Mouse (Mus musculus) heart, adult 2 months (tissue): Measurements from ENCODE around the gene Slc51a. TPM values are rescaled to one million over a fixed set of nuclear protein-coding genes. Genes with fewer than 3 reads are reported as not detected.

ENCODE experiments used
- DNase-seq, 2 experiments: peaks; one replicate each; pipeline ENCODE4 v3.0.0; 2021
- H3K27ac ChIP-seq: fragments of 200-600 bp; 2 replicates; pipeline ENCODE4 v1.8.1; 2022
- H3K27me3 ChIP-seq: fragments of 200-500 bp; 2 replicates; pipeline ENCODE4 v1.6.1; 2012; ENCODE audit warnings: mild to moderate bottlenecking, low read length, inconsistent platforms, mixed read lengths; ENCODE audit not compliant: control insufficient read depth, insufficient read depth
- H3K36me3 ChIP-seq: fragments of 200-500 bp; 2 replicates; pipeline ENCODE4 v1.6.1; 2012; ENCODE audit warnings: low read length, inconsistent platforms; ENCODE audit not compliant: control insufficient read depth, insufficient read depth
- H3K4me1 ChIP-seq: fragments of 200-500 bp; 2 replicates; pipeline ENCODE4 v1.6.1; 2011; ENCODE audit warnings: low read length; ENCODE audit not compliant: control insufficient read depth, insufficient read depth
- H3K4me3 ChIP-seq: fragments of 200-600 bp; 2 replicates; pipeline ENCODE4 v1.8.1; 2022
- H3K79me2 ChIP-seq: fragments of 200-500 bp; replicated peaks from 2 replicates; pipeline ENCODE4 v1.6.1; 2012; ENCODE audit warnings: mild to moderate bottlenecking, inconsistent platforms, low read length, moderate library complexity, mixed read lengths; ENCODE audit not compliant: control insufficient read depth, insufficient read depth
- H3K9ac ChIP-seq: fragments of 200-500 bp; 2 replicates; pipeline ENCODE4 v1.6.1; 2012; ENCODE audit warnings: low read depth, mild to moderate bottlenecking, control low read depth, inconsistent platforms, low read length, mixed read lengths
- CTCF ChIP-seq: fragments of 200-600 bp; IDR thresholded peaks from 2 replicates; pipeline ENCODE4 v1.8.1; 2022; ENCODE audit warnings: antibody characterized with exemption, mild to moderate bottlenecking, moderate library complexity
- EP300 ChIP-seq: fragments of 200-500 bp; IDR thresholded peaks from 2 replicates; pipeline ENCODE4 v1.6.1; 2011; ENCODE audit warnings: low read depth, low read length, control low read depth; ENCODE audit not compliant: insufficient read depth
- POLR2A ChIP-seq: fragments of 200-500 bp; IDR thresholded peaks from 2 replicates; pipeline ENCODE4 v1.6.1; 2011; ENCODE audit warnings: mild to moderate bottlenecking, low read depth, low read length, control low read depth; ENCODE audit not compliant: insufficient read depth
- WGBS: fragments of 180-500 bp; shearing (Covaris S2); methylation state at CpG from one replicate; pipeline ENCODE4 v1.1.7; 2018; 5-methylcytosine and 5-hydroxymethylcytosine counted together
- intact Hi-C: fragments of 180-260 bp; cut with DNase I; formaldehyde crosslinking; loops from one replicate; pipeline ENCODE4 v1.15.1; 2025
- polyA plus RNA-seq: library from polyadenylated mRNA; depleted of rRNA; stranded (reverse); fragments of >200 nt; gene quantifications from 2 replicates; pipeline ENCODE4 v1.2.3, GENCODE M21; 2012
- total RNA-seq, 2 experiments: library from RNA; stranded (reverse); gene quantifications; 2 replicates each; pipeline ENCODE4 v1.2.3; 2021

The Slc51a gene
- total and polyA plus RNA-seq, 3 experiments = 0.55 to 1.1 (median 0.63) TPM

- Histone ChIP-seq H3K9ac (no peak overlapping the region), H3K4me3 (no peak overlapping the region), H3K27ac (no peak overlapping the region), H3K27me3 (no peaks in the 10 kb centered on the region; the same call in 1 of the 2 replicates), H3K36me3 (no peaks in the 10 kb centered on the region), H3K4me1 (no peaks in the 10 kb centered on the region), H3K79me2 (no peaks in the 10 kb centered on the region)
- intact Hi-C loops = no loop called here
- TF ChIP-seq EP300 (no peak), CTCF (no peak), POLR2A (no peak)
- DNase-seq = no peak
- WGBS = 43% methylated on average over 21 of the region's 21 CpGs
These were observed 28.6 kb upstream of the Slc51a start for GRCm38 (mm10) chr16:32516006-32516962.

- no peaks in the 10 kb centered on the region for H3K79me2 ChIP-seq
- WGBS = 95% methylated on average over 6 of the region's 6 CpGs
- no peaks in the 10 kb centered on the region; the same call in 1 of the 2 replicates for H3K4me1 ChIP-seq
- no peak for TF ChIP-seq EP300
- no peak for TF ChIP-seq POLR2A
- no peak for TF ChIP-seq CTCF
- H3K4me3 ChIP-seq = no peak overlapping the region
- intact Hi-C loops = no loop called here
- no peak overlapping the region for H3K9ac ChIP-seq
- H3K36me3 ChIP-seq = no peaks in the 10 kb centered on the region
- no peaks in the 10 kb centered on the region; the same call in 1 of the 2 replicates for H3K27me3 ChIP-seq
- no peak for DNase-seq
- H3K27ac ChIP-seq = no peak overlapping the region
These were observed 26.3 kb upstream of the Slc51a start for GRCm38 (mm10) chr16:32513948-32514347.

- 89% methylated on average over 6 of the region's 6 CpGs for WGBS
- no peak for DNase-seq
- no peak overlapping the region for H3K27ac ChIP-seq
- H3K4me3 ChIP-seq = no peak overlapping the region
- no peaks in the 10 kb centered on the region for H3K36me3 ChIP-seq
- TF ChIP-seq CTCF = no peak
- no peak for TF ChIP-seq EP300
- TF ChIP-seq POLR2A = no peak
- intact Hi-C loops = no loop called here
- H3K9ac ChIP-seq = no peak overlapping the region
- H3K4me1 ChIP-seq = no peaks in the 10 kb centered on the region; the same call in 1 of the 2 replicates
- no peaks in the 10 kb centered on the region; the same call in 1 of the 2 replicates for H3K27me3 ChIP-seq
- no peaks in the 10 kb centered on the region for H3K79me2 ChIP-seq
These were observed 25.7 kb upstream of the Slc51a start for GRCm38 (mm10) chr16:32513401-32513800.

- Histone ChIP-seq H3K4me1 (no peaks in the 10 kb centered on the region; the same call in 1 of the 2 replicates), H3K27ac (no peak overlapping the region), H3K9ac (no peak overlapping the region)
These were observed 25.2 kb upstream of the Slc51a start for GRCm38 (mm10) chr16:32512921-32513320.

GRCm38 (mm10) chr16:32511827-32512490 lies 24.3 kb upstream of the Slc51a start:
- TF ChIP-seq EP300 = no peak
- no peak for TF ChIP-seq POLR2A

More at GRCm38 (mm10) chr16:32512921-32513320, 25.2 kb upstream of the Slc51a start:
- no peak for TF ChIP-seq EP300
- no peak for TF ChIP-seq POLR2A
- no peak for TF ChIP-seq CTCF
- Histone ChIP-seq H3K27me3 (no peaks in the 10 kb centered on the region; the same call in 1 of the 2 replicates), H3K36me3 (no peaks in the 10 kb centered on the region), H3K79me2 (no peaks in the 10 kb centered on the region), H3K4me3 (no peak overlapping the region)
- no peak for DNase-seq
- WGBS = 44% methylated on average over 3 of the region's 3 CpGs
- intact Hi-C loops = no loop called here

More at GRCm38 (mm10) chr16:32511827-32512490, 24.3 kb upstream of the Slc51a start:
- Histone ChIP-seq H3K4me1 (no peaks in the 10 kb centered on the region; the same call in 1 of the 2 replicates), H3K36me3 (no peaks in the 10 kb centered on the region), H3K27me3 (no peaks in the 10 kb centered on the region; the same call in 1 of the 2 replicates), H3K4me3 (no peak overlapping the region), H3K79me2 (no peaks in the 10 kb centered on the region), H3K9ac (no peak overlapping the region), H3K27ac (no peak overlapping the region)
- intact Hi-C loops = no loop called here
- 97% methylated on average over 8 of the region's 8 CpGs for WGBS
- DNase-seq = no peak
